Mouse (Mus musculus): ENCODE data around the gene Ice1. TPM values are rescaled to one million over a fixed set of nuclear protein-coding genes. Genes with fewer than 3 reads are reported as not detected.
A peak's percentile ranks its signal among the peaks of the same experiment; 100 is the strongest.

Ice1 gene
- total and polyA plus RNA-seq, 2 experiments from 2014 or later, result 21.5 to 59.7 TPM

GRCm38 (mm10) chr13:70586969-70587368 lies 50.5 kb downstream of the Ice1 start:
- Histone ChIP-seq H3K9me3 (ENCODE audit: low read length) (no peaks in the 10 kb centered on the region), H3K36me3 (ENCODE audit: insufficient read depth, low read length) (peaks cover 29% of the 10 kb centered on the region), H3K4me2 (ENCODE audit: low read depth, low read length) (no peak overlapping the region), H3K4me3 (ENCODE audit: low read length) (no peak overlapping the region), H3K4me1 (ENCODE audit: insufficient read depth, low read length) (no peaks in the 10 kb centered on the region), H3K9ac (replicated peaks; ENCODE audit: low read length) (no peak overlapping the region), H3K27me3 (ENCODE audit: insufficient read depth, low read length) (no peaks in the 10 kb centered on the region), H3K27ac (no peak overlapping the region)
- ATAC-seq (peak; percentile 71), DNase-seq (ENCODE audit: low spot score) (peak; percentile 84)
- peak; percentile 92 for TF ChIP-seq CTCF (IDR thresholded peaks at IDR 0.05; ENCODE audit: low read depth)
- WGBS, result 85% methylated on average over 2 of the region's 2 CpGs

- no peaks in the 10 kb centered on the region for H3K27me3 ChIP-seq (ENCODE audit: insufficient read depth, low read length)
- H3K4me2 ChIP-seq (ENCODE audit: low read depth, low read length), result no peak overlapping the region
- no peak overlapping the region for H3K27ac ChIP-seq
- H3K36me3 ChIP-seq (ENCODE audit: insufficient read depth, low read length), result peaks cover 10% of the 10 kb centered on the region; the same call in 1 of the 2 replicates
- ATAC-seq (no peak), DNase-seq (ENCODE audit: low spot score) (peak; percentile 76)
- 19% methylated on average over 2 of the region's 2 CpGs for WGBS
- no peaks in the 10 kb centered on the region for H3K9me3 ChIP-seq (ENCODE audit: low read length)
- peak; percentile 68 for TF ChIP-seq CTCF (IDR thresholded peaks at IDR 0.05; ENCODE audit: low read depth)
- no peak overlapping the region for H3K4me3 ChIP-seq (ENCODE audit: low read length)
- H3K4me1 ChIP-seq (ENCODE audit: insufficient read depth, low read length), result no peaks in the 10 kb centered on the region
- H3K9ac ChIP-seq (replicated peaks; ENCODE audit: low read length), result no peak overlapping the region
Observed at GRCm38 (mm10) chr13:70582517-70582916, 54.9 kb downstream of the Ice1 start.

- no peak overlapping the region for H3K4me3 ChIP-seq (ENCODE audit: low read length)
- DNase-seq (ENCODE audit: low spot score) (peak; percentile 59), ATAC-seq (0 out of 2 replicates have a peak, but pooled peaks have one; percentile 22)
- WGBS, result 80% methylated on average over 4 of the region's 4 CpGs
- no peaks in the 10 kb centered on the region for H3K4me1 ChIP-seq (ENCODE audit: insufficient read depth, low read length)
- H3K9ac ChIP-seq (replicated peaks; ENCODE audit: low read length), result no peak overlapping the region
- no peak overlapping the region for H3K27ac ChIP-seq
- peak; percentile 53 for TF ChIP-seq CTCF (IDR thresholded peaks at IDR 0.05; ENCODE audit: low read depth)
- H3K36me3 ChIP-seq (ENCODE audit: insufficient read depth, low read length), result peaks cover 10% of the 10 kb centered on the region; the same call in 1 of the 2 replicates
- no peaks in the 10 kb centered on the region for H3K9me3 ChIP-seq (ENCODE audit: low read length)
- H3K4me2 ChIP-seq (ENCODE audit: low read depth, low read length), result no peak overlapping the region
- H3K27me3 ChIP-seq (ENCODE audit: insufficient read depth, low read length), result no peaks in the 10 kb centered on the region
Observed at GRCm38 (mm10) chr13:70581509-70581908, 55.9 kb downstream of the Ice1 start.

GRCm38 (mm10) chr13:70574216-70574615 lies 63.2 kb downstream of the Ice1 start:
- no peaks in the 10 kb centered on the region for H3K9me3 ChIP-seq (ENCODE audit: low read length)
- no peak for DNase-seq (ENCODE audit: low spot score)
- no peak overlapping the region for H3K4me3 ChIP-seq (ENCODE audit: low read length)
- TF ChIP-seq CTCF (IDR thresholded peaks at IDR 0.05; ENCODE audit: low read depth), result no peak
- H3K9ac ChIP-seq (replicated peaks; ENCODE audit: low read length), result no peak overlapping the region
- H3K27me3 ChIP-seq (ENCODE audit: insufficient read depth, low read length), result no peaks in the 10 kb centered on the region
- ATAC-seq, result no peak
- no peak overlapping the region for H3K4me2 ChIP-seq (ENCODE audit: low read depth, low read length)
- 96% methylated on average over 1 of the region's 1 CpGs for WGBS
- H3K27ac ChIP-seq, result no peak overlapping the region
- no peaks in the 10 kb centered on the region for H3K36me3 ChIP-seq (ENCODE audit: insufficient read depth, low read length)
- H3K4me1 ChIP-seq (ENCODE audit: insufficient read depth, low read length), result no peaks in the 10 kb centered on the region

GRCm38 (mm10) chr13:70567889-70568288 lies 69.5 kb downstream of the Ice1 start:
- no peak for TF ChIP-seq CTCF (IDR thresholded peaks at IDR 0.05; ENCODE audit: low read depth)
- H3K4me3 ChIP-seq (ENCODE audit: low read length), result no peak overlapping the region
- no peaks in the 10 kb centered on the region for H3K9me3 ChIP-seq (ENCODE audit: low read length)
- no peaks in the 10 kb centered on the region for H3K36me3 ChIP-seq (ENCODE audit: insufficient read depth, low read length)
- no peak overlapping the region for H3K27ac ChIP-seq
- H3K9ac ChIP-seq (replicated peaks; ENCODE audit: low read length), result no peak overlapping the region
- WGBS, result 88% methylated on average over 2 of the region's 2 CpGs
- H3K27me3 ChIP-seq (ENCODE audit: insufficient read depth, low read length), result no peaks in the 10 kb centered on the region
- no peak for ATAC-seq
- DNase-seq (ENCODE audit: low spot score), result no peak
- H3K4me1 ChIP-seq (ENCODE audit: insufficient read depth, low read length), result no peaks in the 10 kb centered on the region
- no peak overlapping the region for H3K4me2 ChIP-seq (ENCODE audit: low read depth, low read length)

- Histone ChIP-seq H3K9me3 (ENCODE audit: low read length) (no peaks in the 10 kb centered on the region), H3K4me2 (ENCODE audit: low read depth, low read length) (no peak overlapping the region), H3K27ac (no peak overlapping the region), H3K4me1 (ENCODE audit: insufficient read depth, low read length) (no peaks in the 10 kb centered on the region), H3K4me3 (ENCODE audit: low read length) (no peak overlapping the region), H3K27me3 (ENCODE audit: insufficient read depth, low read length) (no peaks in the 10 kb centered on the region), H3K9ac (replicated peaks; ENCODE audit: low read length) (no peak overlapping the region), H3K36me3 (ENCODE audit: insufficient read depth, low read length) (no peaks in the 10 kb centered on the region)
- no peak for TF ChIP-seq CTCF (IDR thresholded peaks at IDR 0.05; ENCODE audit: low read depth)
- ATAC-seq (no peak), DNase-seq (ENCODE audit: low spot score) (no peak)
- WGBS, result 72% methylated on average over 5 of the region's 5 CpGs
Observed at GRCm38 (mm10) chr13:70553456-70553855, 84.0 kb downstream of the Ice1 start.

- Histone ChIP-seq H3K4me3 (ENCODE audit: low read length) (no peak overlapping the region), H3K36me3 (ENCODE audit: insufficient read depth, low read length) (no peaks in the 10 kb centered on the region), H3K9ac (replicated peaks; ENCODE audit: low read length) (no peak overlapping the region), H3K27me3 (ENCODE audit: insufficient read depth, low read length) (no peaks in the 10 kb centered on the region), H3K9me3 (ENCODE audit: low read length) (no peaks in the 10 kb centered on the region), H3K27ac (no peak overlapping the region), H3K4me1 (ENCODE audit: insufficient read depth, low read length) (no peaks in the 10 kb centered on the region), H3K4me2 (ENCODE audit: low read depth, low read length) (no peak overlapping the region)
- DNase-seq (ENCODE audit: low spot score) (no peak), ATAC-seq (0 out of 2 replicates have a peak, but pooled peaks have one; percentile 18)
- WGBS, result 29% methylated on average over 3 of the region's 3 CpGs
- TF ChIP-seq CTCF (IDR thresholded peaks at IDR 0.05; ENCODE audit: low read depth), result no peak
Observed at GRCm38 (mm10) chr13:70547457-70547856, 90.0 kb downstream of the Ice1 start.

Measured in hindbrain, postnatal 0 days (tissue).